Mouse (Mus musculus) cerebellum, adult 11-12 months (tissue): ENCODE measurements around the gene Prkce.
A peak's percentile ranks its signal among the peaks of the same experiment; 100 is the strongest.

Experiments
- DNase-seq: peaks from one replicate; pipeline ENCODE4 v3.0.0; 2022

Prkce gene

DNA sequence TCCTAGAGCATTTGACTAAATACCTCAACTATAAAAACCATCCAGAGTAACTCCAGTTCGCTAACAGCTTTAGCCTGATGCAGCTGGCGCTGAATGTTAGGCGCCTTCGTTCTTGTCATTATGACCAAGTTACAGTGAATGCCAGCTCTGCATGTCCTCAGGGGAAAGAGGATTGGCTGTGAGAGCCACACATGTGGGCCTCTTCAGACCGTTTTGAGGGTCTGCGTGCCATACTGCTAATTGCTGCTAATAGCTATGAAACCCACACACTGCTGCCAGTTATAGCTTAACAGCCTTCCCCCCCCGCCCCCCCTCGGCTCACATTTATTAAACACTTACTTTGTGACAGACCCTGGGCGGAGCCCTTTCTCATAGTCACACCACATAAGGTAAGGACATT lies 210.3 kb downstream of the Prkce start:
- DNase-seq, result no peak

DNA sequence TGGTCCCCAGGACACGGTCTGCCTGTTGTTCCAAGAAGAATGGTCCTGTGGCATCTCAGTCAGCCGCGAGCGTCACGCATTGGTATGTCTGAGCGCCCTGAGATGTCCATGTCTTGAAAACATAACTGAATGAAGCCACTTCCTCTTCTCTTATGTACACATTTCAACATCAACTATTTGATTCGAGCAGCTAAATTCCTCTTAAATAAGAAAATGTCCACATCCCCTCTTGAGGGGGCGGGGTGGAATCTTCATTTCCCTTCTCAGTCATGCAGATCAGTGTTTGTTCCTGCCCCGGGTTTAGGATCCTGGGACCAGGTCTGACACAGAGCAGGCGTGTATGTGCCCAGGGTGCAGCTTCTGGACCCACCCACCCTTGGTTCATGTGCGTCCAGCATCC lies 211.0 kb downstream of the Prkce start:
- DNase-seq, result no peak

DNA sequence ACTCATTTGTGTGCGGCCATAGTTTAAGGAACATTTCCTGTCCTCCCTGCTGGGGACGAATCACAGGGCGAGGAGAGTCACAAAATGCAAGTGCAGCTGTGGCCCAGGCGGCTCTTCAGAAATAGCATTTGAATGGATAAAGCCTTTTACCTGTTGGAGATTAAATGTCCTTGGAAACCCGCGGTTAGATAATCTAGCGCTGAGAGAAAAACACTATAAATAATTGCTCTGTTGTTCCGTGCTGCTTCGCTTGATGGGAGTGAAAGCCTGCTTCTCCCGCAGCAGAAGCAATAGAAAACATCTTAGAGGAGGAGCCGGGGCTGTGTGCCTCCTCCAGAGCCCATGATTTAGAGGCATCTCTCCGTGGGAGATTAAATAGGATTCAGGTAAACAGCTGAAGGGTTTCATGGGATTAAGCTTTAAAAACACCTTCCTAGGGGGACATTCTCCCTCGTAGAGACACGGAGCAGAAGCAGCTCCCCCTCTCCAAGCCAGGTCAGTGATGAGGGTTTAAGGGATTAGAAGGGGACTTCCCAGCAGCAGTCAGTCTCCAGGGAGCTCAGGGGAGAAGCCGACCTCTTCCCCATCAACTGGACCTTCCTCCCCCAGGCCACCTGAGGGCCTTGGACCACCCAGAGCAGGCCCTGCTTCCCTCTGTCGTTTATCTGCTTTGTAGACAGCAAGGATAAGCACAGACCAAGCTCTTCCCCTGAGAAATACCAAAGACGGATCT lies 212.0 kb downstream of the Prkce start:
- no peak for DNase-seq

GRCm38 (mm10) chr17:86381464-86381863 lies 213.9 kb downstream of the Prkce start:
- DNase-seq, result no peak

DNA sequence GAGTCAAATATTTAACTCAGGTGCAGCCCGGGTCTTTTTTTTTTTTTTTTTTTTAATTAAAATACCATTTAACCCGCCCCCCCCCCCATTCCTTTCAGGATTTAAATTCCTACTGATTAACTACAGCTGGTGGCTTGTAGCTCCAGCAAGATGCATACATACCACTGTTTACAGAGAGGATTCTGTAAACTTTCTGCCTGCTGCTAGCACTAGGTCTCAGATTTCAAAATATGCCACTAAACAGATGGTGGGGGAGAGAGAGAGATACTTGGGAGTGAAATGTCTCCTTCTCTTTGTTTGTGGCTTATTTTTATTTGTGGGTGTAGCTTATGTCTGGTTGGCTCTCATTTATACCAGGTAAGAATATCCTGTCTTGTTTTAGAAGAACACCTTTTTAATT lies 215.3 kb downstream of the Prkce start:
- DNase-seq, result no peak

DNA sequence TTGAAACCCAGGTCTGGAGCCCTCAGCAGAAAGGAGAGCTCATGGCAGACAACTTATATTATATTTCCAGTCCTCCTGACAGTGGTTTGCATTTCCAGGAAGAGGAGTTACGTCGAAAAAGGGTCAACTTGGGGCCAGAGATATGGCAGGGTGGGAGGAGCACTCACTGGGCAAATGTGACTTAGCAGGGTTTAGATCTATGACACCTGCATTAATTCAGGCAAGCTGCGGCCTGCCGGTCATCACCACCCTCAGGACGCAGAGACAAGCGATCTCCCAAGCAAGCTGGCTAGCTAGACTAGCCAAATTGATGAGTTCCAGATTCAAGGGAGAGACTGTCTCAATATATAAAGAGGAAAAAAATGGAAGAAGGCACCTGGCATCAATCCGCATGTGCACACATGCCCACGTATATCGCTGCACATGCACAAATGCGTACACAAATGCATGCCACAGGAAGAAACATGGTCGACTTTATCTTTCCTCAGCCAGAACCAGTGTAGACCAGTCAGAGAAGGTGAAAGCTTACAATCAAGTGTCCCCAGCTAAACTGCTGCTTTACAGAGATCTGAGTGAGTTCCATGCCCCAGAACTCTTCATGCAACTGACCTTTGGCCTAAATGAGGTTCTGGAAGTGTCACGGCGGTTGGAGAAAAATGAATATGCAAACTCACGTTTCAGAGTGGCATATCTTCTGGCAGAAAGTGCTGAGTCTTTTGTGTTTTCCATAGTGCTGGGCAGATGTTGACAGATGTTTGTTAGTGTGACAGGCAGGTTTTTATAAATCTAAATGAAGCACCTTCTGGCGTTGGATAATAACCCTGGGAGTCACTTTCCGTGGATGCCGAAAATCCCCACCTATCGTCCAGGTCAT lies 216.4 kb downstream of the Prkce start:
- DNase-seq, result no peak

GRCm38 (mm10) chr17:86392475-86392874 lies 224.9 kb downstream of the Prkce start:
- no peak for DNase-seq

DNA sequence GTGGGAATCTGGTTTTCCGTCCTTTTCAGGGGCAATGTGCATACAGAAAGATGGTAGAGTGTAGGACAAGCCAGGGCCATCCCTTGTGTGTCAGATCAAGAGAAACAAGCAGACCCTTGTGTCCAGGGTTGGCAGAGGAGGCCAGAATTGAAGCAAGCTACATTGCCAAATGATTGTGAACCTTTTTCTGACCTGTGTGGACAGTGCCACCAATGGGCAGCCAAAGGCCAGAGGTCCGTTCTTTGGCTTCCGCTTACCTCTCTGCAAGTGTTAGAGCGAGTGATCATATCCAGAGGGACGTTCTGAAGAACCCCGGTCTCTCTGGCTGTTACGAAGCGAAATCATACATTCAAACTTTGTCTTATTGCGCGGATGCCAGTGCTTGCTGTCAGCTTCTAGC lies 225.6 kb downstream of the Prkce start:
- DNase-seq, result no peak

GRCm38 (mm10) chr17:86397097-86397496 lies 229.5 kb downstream of the Prkce start:
- no peak for DNase-seq

DNA sequence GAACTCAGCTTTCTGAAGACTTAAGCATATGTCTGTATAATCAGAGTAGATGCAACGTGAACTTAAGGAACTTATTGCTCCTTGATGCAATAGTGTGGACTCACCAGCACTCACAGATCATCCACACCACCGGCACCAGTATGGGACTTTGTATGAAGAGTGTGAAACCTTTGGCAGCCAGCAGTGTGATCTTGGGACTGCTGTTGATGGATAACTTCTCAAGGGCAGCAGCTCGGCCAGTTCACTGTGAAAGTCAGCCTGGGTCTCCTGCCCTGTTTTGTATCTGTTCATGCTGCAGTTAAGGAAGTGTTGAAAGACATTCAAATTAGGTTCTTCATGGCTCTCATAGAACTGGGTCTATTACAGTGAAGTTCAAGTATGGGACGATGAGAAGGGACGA lies 230.1 kb downstream of the Prkce start:
- DNase-seq, result no peak

- no peak for DNase-seq
These were observed 230.6 kb downstream of the Prkce start for GRCm38 (mm10) chr17:86398226-86398625.

DNA sequence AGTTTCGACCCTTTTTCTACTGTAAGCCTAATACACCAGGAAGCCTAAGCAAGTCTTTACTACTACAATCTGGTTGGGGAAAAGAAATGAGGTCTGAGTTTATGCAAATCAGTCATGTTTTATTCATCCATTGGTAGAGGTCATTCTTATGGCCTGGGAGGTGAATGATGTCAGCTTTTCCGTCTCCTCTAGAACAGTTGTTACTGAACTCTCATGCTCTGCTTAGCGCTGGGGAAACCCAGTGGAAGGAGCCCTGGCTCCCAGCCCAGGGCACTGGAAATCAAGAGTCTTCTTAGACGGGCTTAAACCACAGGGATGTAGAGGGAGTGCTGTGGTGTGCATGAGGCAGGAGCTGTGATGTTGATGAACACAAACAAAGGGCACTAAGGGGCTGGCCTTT lies 232.4 kb downstream of the Prkce start:
- DNase-seq, result no peak

- peak; percentile 83 for DNase-seq
These were observed 237.4 kb downstream of the Prkce start for GRCm38 (mm10) chr17:86404795-86405501.

- DNase-seq, result no peak
These were observed 238.1 kb downstream of the Prkce start for GRCm38 (mm10) chr17:86405644-86406043.

- peak; percentile 50 for DNase-seq
These were observed 240.5 kb downstream of the Prkce start for GRCm38 (mm10) chr17:86407921-86408613.

DNA sequence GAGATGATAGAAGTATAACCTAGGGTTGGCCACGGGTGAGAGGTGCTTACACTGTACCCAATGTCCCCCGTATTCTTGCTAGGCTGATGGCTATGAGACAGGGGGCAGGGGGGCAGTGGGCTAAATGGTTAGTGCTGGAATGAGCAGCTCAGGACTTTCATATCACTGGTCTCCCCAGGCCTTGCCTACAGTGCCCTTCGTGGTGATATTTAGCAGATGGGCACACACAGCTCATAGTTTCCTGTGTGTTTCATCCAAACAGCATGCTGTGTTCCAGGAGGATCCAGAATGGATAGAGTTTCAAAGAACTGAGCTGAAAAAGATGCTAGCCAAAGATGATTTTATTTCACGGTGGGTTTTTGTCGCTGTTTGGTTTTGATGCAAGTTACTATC lies 241.0 kb downstream of the Prkce start:
- peak; percentile 48 for DNase-seq

GRCm38 (mm10) chr17:86409485-86409884 lies 241.9 kb downstream of the Prkce start:
- DNase-seq, result no peak

- no peak for DNase-seq
These were observed 242.9 kb downstream of the Prkce start for GRCm38 (mm10) chr17:86410496-86410895.

GRCm38 (mm10) chr17:86412141-86412540 lies 244.6 kb downstream of the Prkce start:
- no peak for DNase-seq

DNA sequence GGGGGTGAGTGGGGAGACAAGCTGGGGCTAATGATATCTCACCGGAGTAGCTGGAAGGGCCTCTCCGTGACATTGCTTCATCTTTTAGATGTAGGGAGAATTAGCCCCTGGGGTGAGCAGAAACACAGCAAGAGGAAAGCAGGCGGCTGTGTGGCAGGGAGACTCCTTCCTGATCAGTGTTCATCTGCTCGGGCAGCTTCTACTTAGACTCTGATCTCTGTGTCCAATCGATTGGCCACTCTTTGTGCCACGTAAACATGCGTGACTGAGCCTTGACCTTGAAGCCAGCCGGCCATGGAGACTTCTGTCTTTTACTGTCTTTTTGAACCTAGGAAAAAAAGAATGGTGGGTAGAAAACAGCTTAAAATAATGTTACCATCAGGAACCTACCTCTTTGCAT lies 247.0 kb downstream of the Prkce start:
- DNase-seq, result no peak

DNA sequence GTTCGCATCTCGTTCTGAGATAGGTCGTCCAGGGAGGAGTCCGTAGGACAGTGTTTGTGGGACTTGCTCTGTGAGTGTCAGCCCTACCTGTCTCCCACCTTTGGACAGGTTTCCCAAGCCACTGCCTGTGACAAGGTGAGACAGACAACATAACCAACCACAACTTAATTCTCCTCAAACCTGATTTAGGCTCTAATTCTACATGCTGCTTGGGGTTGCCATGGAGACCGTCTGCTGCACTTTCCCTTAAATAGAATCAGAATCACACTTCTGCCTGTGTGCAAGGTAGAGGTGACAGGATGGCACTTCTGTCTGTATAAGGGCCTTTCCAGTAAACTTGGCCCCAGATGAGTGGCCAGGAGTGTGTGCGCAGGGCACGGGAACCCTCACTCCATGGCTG lies 248.4 kb downstream of the Prkce start:
- DNase-seq, result no peak

- peak; percentile 60 for DNase-seq
These were observed 250.7 kb downstream of the Prkce start for GRCm38 (mm10) chr17:86418334-86418733.

- DNase-seq, result no peak
These were observed 251.6 kb downstream of the Prkce start for GRCm38 (mm10) chr17:86419199-86419598.
